In genomic region chr5:100358334-100358733, GRCm38 (mm10) we compare ENCODE assay signal across 15 mouse cellular contexts. TPM values are rescaled to one million over a fixed set of nuclear protein-coding genes. Genes with fewer than 3 reads are reported as not detected.
DNase-seq lines count a peak whose midpoint lies in the region; ATAC-seq lines count a peak whose summit lies in the region.
"Had no signal": no experiment of that assay in that cellular context is flagged by ENCODE, and none has a peak within 500 bp of the region (broad histone marks: within the 10 kb centered on the region; RNA-seq: fewer than 3 reads in every experiment).

No protein-coding gene starts in this region.

- no peak overlapping the region for H3K4me2 ChIP-seq in midbrain, embryonic 13.5 days (replicated peaks)
- H3K4me2 ChIP-seq in limb, embryonic 11.5 days (ENCODE audit: low read depth, severe bottlenecking): no peak overlapping the region
- H3K4me2 ChIP-seq: liver, embryonic 13.5 days; neural tube, embryonic 12.5 days had no signal

- no peaks in the 10 kb centered on the region for H3K27me3 ChIP-seq in midbrain, embryonic 13.5 days
- H3K27me3 ChIP-seq in midbrain, embryonic 10.5 days (ENCODE audit: low read depth, poor library complexity, severe bottlenecking): no peaks in the 10 kb centered on the region
- H3K27me3 ChIP-seq in limb, embryonic 11.5 days (ENCODE audit: control insufficient read depth, insufficient read depth, low read length): no peaks in the 10 kb centered on the region
- H3K27me3 ChIP-seq: neural tube, embryonic 12.5 days had no signal

- H3K4me1 ChIP-seq in midbrain, embryonic 13.5 days (replicated peaks): peaks cover 10% of the 10 kb centered on the region
- H3K4me1 ChIP-seq in midbrain, embryonic 10.5 days: peaks cover 8% of the 10 kb centered on the region
- H3K4me1 ChIP-seq in limb, embryonic 11.5 days (ENCODE audit: control insufficient read depth, insufficient read depth, low read length): peaks cover 13% of the 10 kb centered on the region

- 52% methylated on average over 8 of the region's 8 CpGs for WGBS in midbrain, embryonic 13.5 days
- 65% methylated on average over 8 of the region's 8 CpGs for WGBS in midbrain, embryonic 10.5 days
- WGBS in limb, embryonic 11.5 days: 31% methylated on average over 8 of the region's 8 CpGs

- no peak overlapping the region for H3K27ac ChIP-seq in midbrain, embryonic 13.5 days
- no peak overlapping the region; the same call in 1 of the 2 replicates for H3K27ac ChIP-seq in midbrain, embryonic 10.5 days (replicated peaks)
- peak overlapping the region; percentile 21; the same call in 1 of the 2 replicates for H3K27ac ChIP-seq in limb, embryonic 11.5 days (replicated peaks; ENCODE audit: low read depth, low read length)
- H3K27ac ChIP-seq: liver, embryonic 13.5 days; neural tube, embryonic 12.5 days had no signal

- DNase-seq in embryo, embryonic 11 days: peak; percentile 44
- no peak for DNase-seq in embryo, embryonic 9.5 days (ENCODE audit: extremely low spot score)
- DNase-seq in midbrain, embryonic 10.5 days (ENCODE audit: low spot score): no peak
- peak; percentile 39 for DNase-seq in limb, embryonic 11.5 days (ENCODE audit: low spot score)
- peak; percentile 49 for DNase-seq in thymus, postnatal 25 days
- DNase-seq in yolk sac, embryonic 10.5 days (ENCODE audit: low spot score): no peak
- no peak for DNase-seq in Muller cell, postnatal 12 days (ENCODE audit: inconsistent ontology term)
- DNase-seq: forebrain, postnatal 0 days; liver, embryonic 13.5 days; lung, postnatal 10 days; midbrain, embryonic 14.5 days; right cerebral cortex, adult 18-20 months had no signal

- H3K9ac ChIP-seq in midbrain, embryonic 13.5 days (replicated peaks): no peak overlapping the region
- H3K9ac ChIP-seq in limb, embryonic 11.5 days (ENCODE audit: low read length): 0 out of 2 replicates have a peak overlapping the region, but pooled peaks have one; percentile 17
- H3K9ac ChIP-seq: forebrain, postnatal 0 days; liver, embryonic 13.5 days; neural tube, embryonic 12.5 days had no signal

- no peaks in the 10 kb centered on the region for H3K9me3 ChIP-seq in midbrain, embryonic 13.5 days
- H3K9me3 ChIP-seq in midbrain, embryonic 10.5 days (replicated peaks): no peaks in the 10 kb centered on the region
- H3K9me3 ChIP-seq in limb, embryonic 11.5 days (ENCODE audit: control insufficient read depth, low read length): no peaks in the 10 kb centered on the region
- H3K9me3 ChIP-seq: liver, embryonic 13.5 days; neural tube, embryonic 12.5 days had no signal

- 0 out of 2 replicates have a peak, but pooled peaks have one; percentile 14 for ATAC-seq in midbrain, embryonic 13.5 days
- ATAC-seq in limb, embryonic 11.5 days (ENCODE audit: insufficient number of reproducible peaks, low FRiP score, low TSS enrichment, low read depth): peak; percentile 66; the same call in 1 of the 2 replicates
- ATAC-seq: forebrain, postnatal 0 days; intestine, postnatal 0 days had no signal

- H3K4me3 ChIP-seq in midbrain, embryonic 13.5 days (replicated peaks): no peak overlapping the region
- no peak overlapping the region for H3K4me3 ChIP-seq in midbrain, embryonic 10.5 days
- H3K4me3 ChIP-seq in limb, embryonic 11.5 days (ENCODE audit: low read depth, low read length): no peak overlapping the region
- H3K4me3 ChIP-seq: liver, embryonic 13.5 days; neural tube, embryonic 12.5 days had no signal

- H3K36me3 ChIP-seq in midbrain, embryonic 13.5 days: peaks cover 32% of the 10 kb centered on the region
- H3K36me3 ChIP-seq in midbrain, embryonic 10.5 days: peaks cover 32% of the 10 kb centered on the region
- peaks cover 4% of the 10 kb centered on the region; the same call in 1 of the 2 replicates for H3K36me3 ChIP-seq in limb, embryonic 11.5 days (ENCODE audit: control insufficient read depth, insufficient read depth, low read length)

RNA-seq across cellular contexts. Expression of gene Sec31a, which starts 57.7 kb away (rescaled TPM):
- polyA plus RNA-seq in midbrain, embryonic 13.5 days (2015; fragmentation: Nextera tagmentation; extraction: Ambion mirVana): 90.3 and 91.0 TPM in 2 replicates
- 101 and 109 TPM in 2 replicates for polyA plus RNA-seq in midbrain, embryonic 10.5 days (2016; fragmentation: Nextera tagmentation; extraction: Ambion mirVana)
- 136 and 149 TPM in 2 replicates for polyA plus RNA-seq in limb, embryonic 11.5 days (2014; fragmentation: Nextera tagmentation; extraction: Ambion mirVana)

Comparison
In these comparisons a context has a peak if more than half of its experiments do, and no peak if none do; other contexts are left out.
1. DNase-seq: peak in embryo, embryonic 11 days (single experiment), limb, embryonic 11.5 days (single experiment) and thymus, postnatal 25 days (single experiment); none in embryo, embryonic 9.5 days (single experiment), midbrain, embryonic 10.5 days (single experiment), yolk sac, embryonic 10.5 days (single experiment) and Muller cell, postnatal 12 days (single experiment).